Mouse (Mus musculus): ENCODE data around the gene Grk5. TPM values are rescaled to one million over a fixed set of nuclear protein-coding genes. Genes with fewer than 3 reads are reported as not detected.

Gene Grk5
- polyA plus RNA-seq, 1 experiment from 2014 or later: 2.8 TPM

DNA sequence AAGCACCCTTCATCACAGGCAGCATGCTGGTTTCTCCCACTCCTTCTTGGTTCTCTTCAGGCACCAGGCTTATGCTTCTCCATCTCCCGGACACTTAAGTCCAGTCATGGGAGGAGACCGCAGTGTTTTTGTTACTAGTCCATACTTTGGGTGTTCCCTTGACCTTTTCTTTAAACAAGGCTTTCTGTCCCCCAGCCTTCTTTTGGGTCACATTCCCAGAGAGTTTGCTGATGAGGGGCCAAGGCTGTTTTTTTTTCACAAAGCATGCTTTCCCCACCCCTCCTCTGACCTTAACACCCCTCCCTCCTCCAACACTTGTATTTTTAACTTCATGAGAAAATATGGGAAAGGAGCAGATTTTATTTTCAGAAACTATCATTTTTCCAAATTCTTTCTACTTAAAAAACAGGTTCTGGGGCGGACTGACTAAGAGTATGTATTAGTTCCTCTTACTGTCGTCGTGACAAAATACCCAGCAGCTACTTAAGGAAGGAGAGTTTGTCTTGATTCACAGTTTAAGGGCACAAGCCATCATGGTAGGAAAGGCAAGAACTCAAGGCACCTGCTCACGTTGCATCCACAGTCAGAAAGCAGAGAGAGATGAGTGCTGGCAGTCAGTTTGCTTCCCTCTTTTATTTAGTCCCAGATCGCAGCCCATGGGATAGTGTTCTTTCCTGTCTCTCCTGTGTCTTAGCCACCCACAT is 73.0 kb downstream of the Grk5 start:
- no peak for DNase-seq (ENCODE audit: low spot score)
- 86% methylated on average over 7 of the region's 7 CpGs for WGBS
- no peaks in the 10 kb centered on the region for H3K36me3 ChIP-seq
- no peaks in the 10 kb centered on the region for H3K9me3 ChIP-seq
- no peaks in the 10 kb centered on the region for H3K27me3 ChIP-seq (ENCODE audit: insufficient read depth, poor library complexity, severe bottlenecking)
- no peak overlapping the region for H3K27ac ChIP-seq
- H3K4me1 ChIP-seq (replicated peaks): peaks cover 5% of the 10 kb centered on the region; the same call in 1 of the 2 replicates
- H3K4me3 ChIP-seq: no peak overlapping the region

DNA sequence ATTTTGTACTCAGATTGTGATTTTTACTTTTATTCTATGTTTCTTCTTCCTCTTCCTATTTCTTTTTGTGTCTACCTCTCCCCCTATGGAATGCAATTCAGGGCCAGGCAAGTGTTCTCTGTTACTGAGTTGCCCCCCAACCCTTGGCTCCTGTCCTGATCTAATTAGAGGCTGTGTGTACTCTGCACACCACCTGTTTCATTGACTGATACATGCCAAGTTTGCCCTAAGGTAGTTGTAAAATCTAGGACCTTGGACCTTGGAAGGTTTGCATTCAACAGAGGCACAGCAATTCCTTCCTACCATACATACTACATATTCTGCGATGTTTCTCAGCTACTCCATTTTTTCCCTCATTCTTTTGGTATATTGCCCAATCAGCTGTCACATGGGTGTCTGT is 78.4 kb downstream of the Grk5 start:
- Histone ChIP-seq H3K27me3 (ENCODE audit: insufficient read depth, poor library complexity, severe bottlenecking) (no peaks in the 10 kb centered on the region), H3K4me1 (replicated peaks) (peaks cover 5% of the 10 kb centered on the region; the same call in 1 of the 2 replicates), H3K27ac (no peak overlapping the region), H3K9me3 (no peaks in the 10 kb centered on the region), H3K36me3 (no peaks in the 10 kb centered on the region), H3K4me3 (no peak overlapping the region)
- 84% methylated on average over 1 of the region's 1 CpGs for WGBS
- DNase-seq (ENCODE audit: low spot score): no peak

DNA sequence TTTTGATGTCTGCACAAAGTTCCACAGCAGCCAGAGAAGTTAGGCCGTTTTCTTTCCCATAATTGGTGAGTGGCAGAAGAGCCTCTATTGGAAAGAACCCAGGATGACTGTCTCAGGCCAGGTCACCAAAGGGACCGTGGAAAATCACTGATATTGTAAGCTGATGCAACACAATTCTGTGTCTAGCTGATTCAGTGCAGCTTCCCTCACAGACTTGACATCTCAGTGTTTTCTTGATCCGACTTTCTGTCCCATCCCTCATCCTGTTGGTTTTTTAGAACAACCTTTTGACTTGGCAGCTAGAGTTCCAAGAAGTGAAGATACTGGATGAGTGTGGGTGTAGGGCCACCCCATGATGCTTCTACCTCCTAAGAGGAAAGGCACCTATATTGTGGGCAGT is 80.9 kb downstream of the Grk5 start:
- no peaks in the 10 kb centered on the region for H3K9me3 ChIP-seq
- H3K4me1 ChIP-seq (replicated peaks): no peaks in the 10 kb centered on the region
- H3K27ac ChIP-seq: no peak overlapping the region
- no peaks in the 10 kb centered on the region for H3K36me3 ChIP-seq
- no peak for DNase-seq (ENCODE audit: low spot score)
- WGBS: 82% methylated on average over 3 of the region's 3 CpGs
- no peaks in the 10 kb centered on the region for H3K27me3 ChIP-seq (ENCODE audit: insufficient read depth, poor library complexity, severe bottlenecking)
- H3K4me3 ChIP-seq: no peak overlapping the region

DNA sequence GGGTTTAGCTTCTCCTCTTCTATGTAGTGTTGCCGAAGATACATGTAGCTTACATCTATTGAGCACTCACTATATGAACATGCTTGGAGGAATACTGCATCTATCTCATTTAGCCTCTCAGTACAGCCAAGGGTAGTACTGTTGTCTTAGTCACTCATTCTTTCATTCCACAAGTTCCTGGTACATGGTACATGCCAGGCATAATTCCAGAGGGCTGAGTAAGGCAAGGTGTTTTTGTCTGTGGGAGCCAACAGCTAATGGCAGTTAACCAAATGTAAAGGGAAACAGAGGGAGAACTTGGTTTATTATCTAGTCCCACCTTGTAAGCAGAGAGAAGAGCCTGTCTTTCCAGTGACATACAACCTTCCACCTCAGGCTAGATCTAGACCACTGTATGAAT is 82.0 kb downstream of the Grk5 start:
- no peak for DNase-seq (ENCODE audit: low spot score)
- H3K9me3 ChIP-seq: no peaks in the 10 kb centered on the region
- no peaks in the 10 kb centered on the region for H3K4me1 ChIP-seq (replicated peaks)
- no peaks in the 10 kb centered on the region for H3K36me3 ChIP-seq
- no peaks in the 10 kb centered on the region for H3K27me3 ChIP-seq (ENCODE audit: insufficient read depth, poor library complexity, severe bottlenecking)
- 88% methylated on average over 1 of the region's 1 CpGs for WGBS
- H3K4me3 ChIP-seq: no peak overlapping the region
- no peak overlapping the region for H3K27ac ChIP-seq

DNA sequence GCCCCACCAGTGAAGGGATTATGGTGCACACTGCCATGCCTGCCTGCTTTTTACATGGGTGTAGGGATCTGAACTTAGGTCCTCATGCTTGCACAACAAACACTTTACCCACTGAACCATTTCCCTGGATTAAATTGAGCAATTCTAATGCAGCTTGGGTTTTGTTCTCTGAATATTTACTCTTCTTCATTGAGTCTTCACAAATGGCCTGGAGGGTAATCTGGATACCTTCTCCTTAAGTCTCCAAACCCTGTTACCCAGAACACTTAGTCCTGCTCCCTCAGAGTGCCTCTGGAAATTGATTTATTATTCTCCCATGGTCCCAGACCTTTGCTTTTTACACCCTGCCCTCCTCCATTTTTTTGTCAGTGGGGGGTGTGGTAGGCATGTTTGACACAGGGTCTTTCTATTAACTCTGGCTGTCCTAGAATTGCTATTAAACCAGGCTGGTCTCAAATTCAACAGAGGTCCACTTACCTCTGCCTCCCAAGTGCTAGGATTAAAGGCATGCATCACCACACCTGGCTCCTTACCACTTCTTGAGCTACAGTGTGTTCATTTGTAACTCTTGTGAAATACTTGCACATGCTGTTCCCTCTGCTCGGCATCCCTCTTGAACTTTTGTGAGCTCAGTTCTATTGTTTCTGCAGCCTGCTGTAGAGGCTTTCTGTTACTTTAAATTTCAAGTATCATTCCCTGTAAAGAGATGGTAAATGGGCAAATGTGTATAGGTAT is 82.9 kb downstream of the Grk5 start:
- Histone ChIP-seq H3K9me3 (no peaks in the 10 kb centered on the region), H3K4me3 (no peak overlapping the region), H3K4me1 (replicated peaks) (no peaks in the 10 kb centered on the region), H3K27me3 (ENCODE audit: insufficient read depth, poor library complexity, severe bottlenecking) (no peaks in the 10 kb centered on the region), H3K36me3 (no peaks in the 10 kb centered on the region), H3K27ac (no peak overlapping the region)
- 92% methylated on average over 1 of the region's 1 CpGs for WGBS
- no peak for DNase-seq (ENCODE audit: low spot score)

DNA sequence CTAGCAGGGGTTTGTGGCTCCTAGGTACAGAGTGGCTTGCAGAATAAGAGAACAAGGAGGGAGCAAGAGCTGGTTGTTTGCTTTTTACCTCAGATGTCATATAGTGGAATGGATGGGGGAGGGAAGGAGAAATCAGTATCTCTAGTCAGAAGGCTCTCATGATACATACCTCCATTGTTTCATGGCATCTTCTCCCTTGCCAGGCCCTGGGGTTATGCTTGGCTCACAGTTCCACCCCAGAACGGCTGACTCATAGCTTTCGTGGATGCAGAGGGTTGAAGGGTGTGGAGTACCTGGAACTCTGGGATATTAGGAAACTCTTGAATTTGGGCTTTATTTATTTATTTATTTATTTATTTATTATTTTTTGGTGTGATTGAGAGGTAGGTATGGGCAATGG is 84.0 kb downstream of the Grk5 start:
- Histone ChIP-seq H3K27ac (no peak overlapping the region), H3K4me1 (replicated peaks) (no peaks in the 10 kb centered on the region), H3K36me3 (no peaks in the 10 kb centered on the region), H3K9me3 (no peaks in the 10 kb centered on the region), H3K4me3 (no peak overlapping the region), H3K27me3 (ENCODE audit: insufficient read depth, poor library complexity, severe bottlenecking) (no peaks in the 10 kb centered on the region)
- 97% methylated on average over 2 of the region's 2 CpGs for WGBS
- DNase-seq (ENCODE audit: low spot score): no peak

DNA sequence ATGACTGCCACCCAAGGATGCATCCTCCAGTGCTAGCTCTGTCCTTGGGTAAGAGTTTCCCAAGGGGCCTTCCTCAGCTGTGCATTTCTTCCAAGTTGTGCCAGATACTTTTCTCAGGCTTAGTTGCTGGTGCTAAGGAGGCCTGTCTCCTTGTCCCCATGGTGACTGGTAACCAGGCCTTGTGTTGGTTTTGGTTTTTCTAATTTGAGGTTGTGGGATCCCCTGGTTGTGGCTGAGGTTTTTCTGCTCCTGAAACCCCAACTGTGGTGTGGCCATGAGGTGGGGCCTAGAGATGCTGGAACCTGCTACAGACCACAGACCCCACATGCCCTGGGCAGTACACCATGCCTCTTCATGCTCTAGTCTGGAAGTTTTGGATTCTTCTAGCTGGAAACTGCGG is 90.0 kb downstream of the Grk5 start:
- WGBS: 84% methylated on average over 1 of the region's 1 CpGs
- Histone ChIP-seq H3K4me1 (replicated peaks) (no peaks in the 10 kb centered on the region), H3K9me3 (no peaks in the 10 kb centered on the region), H3K27ac (no peak overlapping the region), H3K36me3 (no peaks in the 10 kb centered on the region), H3K27me3 (ENCODE audit: insufficient read depth, poor library complexity, severe bottlenecking) (no peaks in the 10 kb centered on the region), H3K4me3 (no peak overlapping the region)
- no peak for DNase-seq (ENCODE audit: low spot score)

DNA sequence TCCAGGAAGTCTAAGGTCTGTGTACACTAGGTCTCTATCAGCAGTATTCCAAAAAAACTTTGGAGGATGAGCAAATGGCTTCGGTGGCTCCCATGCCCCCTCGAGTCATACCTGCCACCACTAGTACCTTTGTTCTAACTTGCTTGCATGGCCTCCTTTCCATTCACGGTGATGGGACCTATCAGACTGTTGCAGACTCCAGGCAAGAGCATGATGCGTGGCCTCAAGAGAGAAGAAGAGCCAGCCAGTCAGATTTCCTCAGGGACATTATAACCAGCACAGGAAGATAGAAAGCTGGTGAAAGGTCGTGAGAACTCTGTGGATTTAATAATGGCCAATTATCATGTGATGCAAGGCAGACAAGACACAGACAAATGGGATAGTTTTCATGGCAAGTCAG is 91.8 kb downstream of the Grk5 start:
- Histone ChIP-seq H3K9me3 (no peaks in the 10 kb centered on the region), H3K27ac (no peak overlapping the region), H3K4me1 (replicated peaks) (no peaks in the 10 kb centered on the region), H3K36me3 (no peaks in the 10 kb centered on the region), H3K4me3 (no peak overlapping the region), H3K27me3 (ENCODE audit: insufficient read depth, poor library complexity, severe bottlenecking) (no peaks in the 10 kb centered on the region)
- DNase-seq (ENCODE audit: low spot score): no peak
- WGBS: 85% methylated on average over 5 of the region's 5 CpGs

DNA sequence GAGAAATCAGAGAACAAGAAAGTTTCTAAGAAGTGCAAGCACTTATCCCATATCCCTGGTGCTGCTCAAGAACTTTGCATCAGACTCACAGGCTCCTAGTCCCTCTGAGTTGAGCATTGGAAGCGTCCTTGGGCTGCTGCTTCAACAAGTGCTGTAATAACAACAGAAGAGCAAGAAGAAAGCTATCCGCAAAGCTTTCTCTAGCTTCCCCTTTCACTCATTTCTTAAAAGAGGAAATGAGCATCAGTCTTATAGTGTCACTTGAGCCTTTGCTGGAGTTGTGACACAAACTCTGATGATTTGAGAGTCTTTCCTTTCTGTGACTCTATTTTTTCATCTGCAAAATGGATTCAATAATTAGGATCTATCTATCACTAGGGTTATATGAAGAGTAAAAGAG is 92.3 kb downstream of the Grk5 start:
- WGBS: 81% methylated on average over 2 of the region's 2 CpGs
- H3K9me3 ChIP-seq: no peaks in the 10 kb centered on the region
- no peaks in the 10 kb centered on the region for H3K27me3 ChIP-seq (ENCODE audit: insufficient read depth, poor library complexity, severe bottlenecking)
- H3K4me1 ChIP-seq (replicated peaks): no peaks in the 10 kb centered on the region
- H3K36me3 ChIP-seq: no peaks in the 10 kb centered on the region
- no peak overlapping the region for H3K4me3 ChIP-seq
- no peak for DNase-seq (ENCODE audit: low spot score)
- no peak overlapping the region for H3K27ac ChIP-seq

DNA sequence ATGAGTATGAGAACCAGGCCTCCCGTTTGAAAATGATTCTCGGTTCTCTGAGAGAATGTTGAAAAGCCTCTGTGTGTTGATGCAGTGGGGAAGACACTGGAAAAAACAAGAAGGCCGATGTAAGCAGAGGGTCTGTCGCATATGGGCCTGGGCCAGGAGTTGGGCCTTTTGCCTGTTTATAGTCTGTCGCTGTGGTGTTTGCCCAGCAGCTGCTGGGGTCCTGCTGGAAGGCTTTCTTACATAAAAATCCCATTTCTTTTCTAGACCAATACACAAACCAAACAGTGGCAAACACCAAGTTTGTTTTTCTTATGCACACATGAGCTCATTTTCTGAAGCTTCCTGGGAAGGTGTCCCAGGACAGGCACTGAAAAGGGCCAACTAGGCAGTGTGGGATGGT is 100.2 kb downstream of the Grk5 start:
- peak; percentile 3 for DNase-seq (ENCODE audit: low spot score)
- Histone ChIP-seq H3K36me3 (no peaks in the 10 kb centered on the region), H3K27me3 (ENCODE audit: insufficient read depth, poor library complexity, severe bottlenecking) (no peaks in the 10 kb centered on the region), H3K4me1 (replicated peaks) (peaks cover 21% of the 10 kb centered on the region), H3K9me3 (no peaks in the 10 kb centered on the region), H3K27ac (peak overlapping the region; percentile 65), H3K4me3 (no peak overlapping the region)
- 80% methylated on average over 5 of the region's 5 CpGs for WGBS

DNA sequence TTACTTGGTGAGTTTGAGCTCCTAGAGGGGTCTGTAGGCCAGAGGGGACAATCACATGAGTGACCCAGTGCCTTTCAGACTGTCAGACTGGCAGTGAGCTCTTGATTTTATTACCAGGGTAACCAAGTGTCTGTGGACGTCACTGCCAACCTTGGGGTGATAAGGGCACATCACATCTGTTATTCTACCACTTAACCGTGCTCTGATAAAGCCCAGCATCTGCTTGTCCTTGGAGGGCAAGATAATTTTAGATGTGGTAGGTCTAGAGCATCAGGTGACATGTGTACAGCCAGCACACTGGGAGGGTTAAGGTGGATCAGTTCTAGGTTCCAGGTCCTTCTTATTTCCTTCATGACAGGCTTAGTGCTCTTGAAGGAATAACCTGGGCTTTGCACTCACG is 104.7 kb downstream of the Grk5 start:
- H3K36me3 ChIP-seq: no peaks in the 10 kb centered on the region
- peaks cover 16% of the 10 kb centered on the region for H3K4me1 ChIP-seq (replicated peaks)
- H3K4me3 ChIP-seq: no peak overlapping the region
- no peak overlapping the region for H3K27ac ChIP-seq
- no peak for DNase-seq (ENCODE audit: low spot score)
- WGBS: 62% methylated on average over 3 of the region's 3 CpGs
- no peaks in the 10 kb centered on the region for H3K9me3 ChIP-seq
- no peaks in the 10 kb centered on the region for H3K27me3 ChIP-seq (ENCODE audit: insufficient read depth, poor library complexity, severe bottlenecking)

DNA sequence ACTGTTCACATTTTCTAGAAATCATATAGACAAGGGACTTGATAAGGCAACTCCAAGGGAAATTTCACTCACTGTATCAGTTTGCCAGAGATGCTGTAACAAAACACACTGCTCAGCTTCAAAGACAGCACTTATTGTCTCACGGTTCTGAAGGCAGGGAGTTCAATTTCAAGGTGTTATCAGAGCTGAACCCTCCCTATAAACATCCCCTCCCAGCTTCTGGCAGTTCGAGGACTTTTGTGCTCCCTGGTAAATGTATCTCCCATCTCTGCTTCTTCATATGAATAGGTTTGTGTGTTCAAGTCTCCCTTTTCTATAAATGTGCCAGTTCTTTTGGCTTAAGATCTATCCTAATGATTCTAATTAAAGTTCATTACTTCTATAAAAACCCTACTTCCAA is 105.3 kb downstream of the Grk5 start:
- Histone ChIP-seq H3K4me1 (replicated peaks) (peaks cover 10% of the 10 kb centered on the region), H3K4me3 (no peak overlapping the region), H3K27me3 (ENCODE audit: insufficient read depth, poor library complexity, severe bottlenecking) (no peaks in the 10 kb centered on the region)

DNA sequence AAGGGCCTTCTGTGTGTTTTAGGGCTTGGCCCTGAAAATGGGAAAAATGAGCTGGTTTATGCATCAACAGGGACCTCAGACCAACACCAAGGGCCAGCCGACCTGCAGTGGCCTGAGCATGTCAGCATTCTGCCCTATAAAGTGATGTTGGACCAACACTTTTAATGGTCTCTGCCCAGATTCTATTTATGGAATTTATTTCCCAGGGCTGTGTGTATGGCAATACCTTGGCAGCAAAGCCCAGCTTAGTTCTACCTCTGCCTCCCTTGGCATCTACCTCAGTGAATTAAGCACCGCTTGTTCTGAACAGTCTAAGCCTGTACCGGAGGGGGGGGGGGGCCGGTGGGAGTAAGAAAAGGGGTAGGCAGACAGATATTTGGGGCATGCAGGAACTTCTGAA is 108.2 kb downstream of the Grk5 start:
- DNase-seq (ENCODE audit: low spot score): no peak
- Histone ChIP-seq H3K36me3 (no peaks in the 10 kb centered on the region), H3K9me3 (no peaks in the 10 kb centered on the region), H3K4me3 (no peak overlapping the region), H3K4me1 (replicated peaks) (no peaks in the 10 kb centered on the region), H3K27me3 (ENCODE audit: insufficient read depth, poor library complexity, severe bottlenecking) (no peaks in the 10 kb centered on the region), H3K27ac (no peak overlapping the region)
- 86% methylated on average over 4 of the region's 4 CpGs for WGBS

More for the DNA sequence above, 105.3 kb downstream of the Grk5 start:
- no peaks in the 10 kb centered on the region for H3K36me3 ChIP-seq
- H3K27ac ChIP-seq: no peak overlapping the region
- no peak for DNase-seq (ENCODE audit: low spot score)
- 76% methylated on average over 2 of the region's 2 CpGs for WGBS
- no peaks in the 10 kb centered on the region for H3K9me3 ChIP-seq
